Comparison of ENCODE assay signal across 14 mouse cellular contexts in the genomic region with DNA sequence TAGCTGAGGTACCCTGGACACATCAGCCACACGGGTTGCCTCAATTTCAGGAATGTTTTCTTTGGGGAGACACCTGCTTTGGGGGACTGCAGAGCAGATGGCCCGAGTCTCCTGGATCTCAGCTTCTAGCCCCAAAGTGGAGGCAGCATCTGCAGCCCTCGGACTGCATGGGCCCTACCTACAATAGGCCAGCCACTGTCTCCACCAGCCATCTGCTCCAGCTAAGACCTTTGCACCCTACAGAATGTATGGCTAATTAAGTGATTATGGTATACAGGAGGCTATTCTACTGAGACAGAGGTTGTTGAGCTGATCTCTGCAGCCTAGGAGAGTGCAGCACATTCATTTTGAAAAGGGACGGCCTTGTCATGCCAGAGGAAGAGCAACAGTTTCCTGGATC. TPM values are rescaled to one million over a fixed set of nuclear protein-coding genes. Genes with fewer than 3 reads are reported as not detected.
DNase-seq lines count a peak whose midpoint lies in the region; ATAC-seq and TF ChIP-seq lines count a peak whose summit lies in the region.
"Had no signal": no experiment of that assay in that cellular context is flagged by ENCODE, and none has a peak within 500 bp of the region (broad histone marks: within the 10 kb centered on the region; RNA-seq: fewer than 3 reads in every experiment).

No protein-coding gene starts in this region.

- DNase-seq in midbrain, embryonic 10.5 days (ENCODE audit: low spot score): peak; percentile 34
- no peak for DNase-seq in midbrain, postnatal 0 days (ENCODE audit: low spot score)
- no peak for DNase-seq in limb, embryonic 10.5 days (ENCODE audit: low spot score)
- DNase-seq in cerebellum, adult 2 months: no peak
- DNase-seq in cerebellum, postnatal 36 days: no peak
- no peak for DNase-seq in heart, adult 8-10 months (ENCODE audit: low spot score)
- DNase-seq: cerebellum, adult 9-10 months; gastrocnemius, adult 2 months; kidney, adult 2 months; layer of hippocampus, adult 9-11 months had no signal

- TF ChIP-seq POLR2A in cerebellum, adult 2 months (IDR thresholded peaks at IDR 0.05; ENCODE audit: borderline replicate concordance, insufficient read depth, low read length): no peak

- H3K4me3 ChIP-seq in midbrain, embryonic 10.5 days: no peak overlapping the region
- H3K4me3 ChIP-seq in midbrain, postnatal 0 days (ENCODE audit: low read depth, low read length): no peak overlapping the region
- no peak overlapping the region for H3K4me3 ChIP-seq in hindbrain, embryonic 16.5 days (ENCODE audit: low read length)
- no peak overlapping the region for H3K4me3 ChIP-seq in midbrain, embryonic 15.5 days
- no peak overlapping the region for H3K4me3 ChIP-seq in limb, embryonic 10.5 days
- no peak overlapping the region for H3K4me3 ChIP-seq in cerebellum, adult 2 months (replicated peaks; ENCODE audit: insufficient read depth, low read depth, low read length)
- H3K4me3 ChIP-seq: gastrocnemius, adult 2 months; limb, embryonic 13.5 days had no signal

- no peak overlapping the region for H3K4me2 ChIP-seq in midbrain, postnatal 0 days (ENCODE audit: low read depth, low read length, poor library complexity, severe bottlenecking)
- no peak overlapping the region for H3K4me2 ChIP-seq in hindbrain, embryonic 16.5 days (ENCODE audit: low read length)
- H3K4me2 ChIP-seq in midbrain, embryonic 15.5 days: no peak overlapping the region
- H3K4me2 ChIP-seq: limb, embryonic 13.5 days; lung, embryonic 14.5 days had no signal

- no peak for TF ChIP-seq CTCF in midbrain, postnatal 0 days (IDR thresholded peaks at IDR 0.05)
- TF ChIP-seq CTCF in cerebellum, adult 2 months (IDR thresholded peaks at IDR 0.05; ENCODE audit: borderline replicate concordance, insufficient read depth, low read depth, low read length): no peak

- no peaks in the 10 kb centered on the region; the same call in 1 of the 2 replicates for H3K36me3 ChIP-seq in midbrain, embryonic 10.5 days
- H3K36me3 ChIP-seq in midbrain, postnatal 0 days (ENCODE audit: insufficient read depth, low read length): 0 out of 2 replicates have a peak, but pooled peaks cover 5% of the 10 kb centered on the region
- no peaks in the 10 kb centered on the region for H3K36me3 ChIP-seq in hindbrain, embryonic 16.5 days (ENCODE audit: control insufficient read depth, insufficient read depth, low read length)
- H3K36me3 ChIP-seq in midbrain, embryonic 15.5 days (replicated peaks): no peaks in the 10 kb centered on the region
- H3K36me3 ChIP-seq in limb, embryonic 10.5 days: no peaks in the 10 kb centered on the region

- no peak overlapping the region for H3K9ac ChIP-seq in midbrain, postnatal 0 days (replicated peaks; ENCODE audit: low read length, poor library complexity, severe bottlenecking)
- peak overlapping the region; percentile 29; the same call in 1 of the 2 replicates for H3K9ac ChIP-seq in hindbrain, embryonic 16.5 days (ENCODE audit: low read depth, low read length)
- no peak overlapping the region for H3K9ac ChIP-seq in midbrain, embryonic 15.5 days
- H3K9ac ChIP-seq: limb, embryonic 13.5 days; lung, embryonic 14.5 days had no signal

- ATAC-seq in midbrain, postnatal 0 days (ENCODE audit: low FRiP score): no peak
- peak; percentile 40; the same call in 1 of the 2 replicates for ATAC-seq in hindbrain, embryonic 16.5 days
- peak; percentile 15; the same call in 1 of the 2 replicates for ATAC-seq in midbrain, embryonic 15.5 days (replicated peaks)

- WGBS in midbrain, embryonic 10.5 days: 43% methylated on average over 4 of the region's 4 CpGs
- 29% methylated on average over 4 of the region's 4 CpGs for WGBS in midbrain, postnatal 0 days
- WGBS in hindbrain, embryonic 16.5 days: 20% methylated on average over 4 of the region's 4 CpGs
- WGBS in midbrain, embryonic 15.5 days: 21% methylated on average over 4 of the region's 4 CpGs
- 27% methylated on average over 4 of the region's 4 CpGs for WGBS in limb, embryonic 10.5 days
- WGBS in cerebellum, adult 2 months: 50% methylated on average over 4 of the region's 4 CpGs

- peak overlapping the region; percentile 71 for H3K27ac ChIP-seq in midbrain, embryonic 10.5 days (replicated peaks)
- no peak overlapping the region for H3K27ac ChIP-seq in midbrain, postnatal 0 days (ENCODE audit: low read depth, low read length)
- no peak overlapping the region for H3K27ac ChIP-seq in hindbrain, embryonic 16.5 days (ENCODE audit: low read depth, low read length)
- peak overlapping the region; percentile 53 for H3K27ac ChIP-seq in midbrain, embryonic 15.5 days
- no peak overlapping the region for H3K27ac ChIP-seq in limb, embryonic 10.5 days
- no peak overlapping the region for H3K27ac ChIP-seq in cerebellum, adult 2 months (ENCODE audit: insufficient read depth, low read length)
- H3K27ac ChIP-seq: gastrocnemius, adult 2 months; limb, embryonic 13.5 days had no signal

- H3K27me3 ChIP-seq in midbrain, embryonic 10.5 days (ENCODE audit: low read depth, poor library complexity, severe bottlenecking): no peaks in the 10 kb centered on the region
- H3K27me3 ChIP-seq in midbrain, postnatal 0 days (ENCODE audit: insufficient read depth, low read length): no peaks in the 10 kb centered on the region
- no peaks in the 10 kb centered on the region for H3K27me3 ChIP-seq in hindbrain, embryonic 16.5 days (replicated peaks; ENCODE audit: control insufficient read depth, insufficient read depth, low read length)
- no peaks in the 10 kb centered on the region for H3K27me3 ChIP-seq in midbrain, embryonic 15.5 days (replicated peaks)
- no peaks in the 10 kb centered on the region for H3K27me3 ChIP-seq in limb, embryonic 10.5 days (ENCODE audit: low read depth, poor library complexity, severe bottlenecking)
- H3K27me3 ChIP-seq in cerebellum, adult 2 months (ENCODE audit: control insufficient read depth, insufficient read depth, low read length): no peaks in the 10 kb centered on the region
- H3K27me3 ChIP-seq: limb, embryonic 13.5 days had no signal

- no peaks in the 10 kb centered on the region for H3K9me3 ChIP-seq in midbrain, embryonic 10.5 days (replicated peaks)
- no peaks in the 10 kb centered on the region for H3K9me3 ChIP-seq in midbrain, postnatal 0 days (ENCODE audit: low read length)
- H3K9me3 ChIP-seq in hindbrain, embryonic 16.5 days (ENCODE audit: control insufficient read depth, low read length): no peaks in the 10 kb centered on the region
- H3K9me3 ChIP-seq in midbrain, embryonic 15.5 days: no peaks in the 10 kb centered on the region
- H3K9me3 ChIP-seq in limb, embryonic 10.5 days (replicated peaks): no peaks in the 10 kb centered on the region
- H3K9me3 ChIP-seq: limb, embryonic 13.5 days had no signal

- H3K4me1 ChIP-seq in midbrain, embryonic 10.5 days: peaks cover 42% of the 10 kb centered on the region
- H3K4me1 ChIP-seq in midbrain, postnatal 0 days (ENCODE audit: insufficient read depth, low read length): no peaks in the 10 kb centered on the region
- peaks cover 30% of the 10 kb centered on the region for H3K4me1 ChIP-seq in hindbrain, embryonic 16.5 days (ENCODE audit: control insufficient read depth, insufficient read depth, low read depth, low read length)
- H3K4me1 ChIP-seq in midbrain, embryonic 15.5 days: peaks cover 39% of the 10 kb centered on the region
- peaks cover 30% of the 10 kb centered on the region for H3K4me1 ChIP-seq in limb, embryonic 10.5 days
- H3K4me1 ChIP-seq in cerebellum, adult 2 months (ENCODE audit: control insufficient read depth, insufficient read depth, low read length): no peaks in the 10 kb centered on the region

RNA-seq across cellular contexts. Expression of a gene that starts 43.2 kb away (rescaled TPM):
- polyA plus RNA-seq in midbrain, embryonic 10.5 days (2016; fragmentation: Nextera tagmentation; extraction: Ambion mirVana): 9.4 and 10.0 TPM in 2 replicates
- 25.0 and 25.8 TPM in 2 replicates for total RNA-seq in midbrain, postnatal 0 days (2014; rRNA removed)
- 4.9 and 7.9 TPM in 2 replicates for polyA plus RNA-seq in midbrain, postnatal 0 days (2015; fragmentation: Nextera tagmentation; extraction: Ambion mirVana)
- polyA plus RNA-seq in hindbrain, embryonic 16.5 days (2015; fragmentation: Nextera tagmentation; extraction: Ambion mirVana): 9.4 and 10.8 TPM in 2 replicates
- polyA plus RNA-seq in midbrain, embryonic 15.5 days (2015; fragmentation: Nextera tagmentation; extraction: Ambion mirVana): 14.1 and 15.9 TPM in 2 replicates
- polyA plus RNA-seq in limb, embryonic 10.5 days (2016; fragmentation: Nextera tagmentation; extraction: Ambion mirVana): 9.2 and 9.5 TPM in 2 replicates
- polyA plus RNA-seq in cerebellum, adult 2 months (2012; rRNA removed): 7.2 and 7.4 TPM in 2 replicates
- 10 to 100 TPM; 13.1 to 17.0 (median 14.7) TPM for total RNA-seq in heart, adult 8-10 months (2022)

Comparison
In these comparisons a context has a peak if more than half of its experiments do, and no peak if none do; other contexts are left out.
1. H3K27ac ChIP-seq: peak in midbrain, embryonic 10.5 days (single experiment) and midbrain, embryonic 15.5 days (single experiment); none in midbrain, postnatal 0 days (single experiment), hindbrain, embryonic 16.5 days (single experiment), limb, embryonic 10.5 days (single experiment) and cerebellum, adult 2 months (single experiment).